Mouse (Mus musculus) hindbrain, postnatal 0 days (tissue): ENCODE measurements around the gene Kmt2b. TPM values are rescaled to one million over a fixed set of nuclear protein-coding genes. Genes with fewer than 3 reads are reported as not detected.

Experiments used
- ATAC-seq: fragments of 200-750 bp; cut with Nextera tagmentation; 2 replicates; pipeline ENCODE4 v1.8.0; 2017; ENCODE audit warnings: mild to moderate bottlenecking, moderate TSS enrichment, moderate library complexity
- DNase-seq: peaks from one replicate; pipeline ENCODE4 v3.0.0-alpha.2; 2015; ENCODE audit warnings: low spot score
- H3K27ac ChIP-seq: fragments of 300-500 bp; sonication (generic); 2 replicates; pipeline ENCODE4 v1.5.1; 2014; ENCODE audit warnings: mild to moderate bottlenecking
- H3K27me3 ChIP-seq: fragments of 300-500 bp; sonication (generic); 2 replicates; pipeline ENCODE4 v1.6.1; 2014; ENCODE audit warnings: low read length, mixed read lengths; ENCODE audit not compliant: insufficient read depth
- H3K36me3 ChIP-seq: fragments of 300-500 bp; sonication (generic); 2 replicates; pipeline ENCODE4 v1.6.1; 2014; ENCODE audit warnings: low read length, mixed read lengths; ENCODE audit not compliant: insufficient read depth
- H3K4me1 ChIP-seq: fragments of 300-500 bp; sonication (generic); 2 replicates; pipeline ENCODE4 v1.6.1; 2014; ENCODE audit warnings: antibody characterized with exemption, low read length, mixed read lengths; ENCODE audit not compliant: insufficient read depth
- H3K4me2 ChIP-seq: fragments of 300-500 bp; sonication (generic); 2 replicates; pipeline ENCODE4 v1.6.1; 2014; ENCODE audit warnings: low read depth, mild to moderate bottlenecking, low read length, moderate library complexity, mixed read lengths
- H3K4me3 ChIP-seq: fragments of 300-500 bp; sonication (generic); 2 replicates; pipeline ENCODE4 v1.5.1; 2014; ENCODE audit warnings: low read length
- H3K9ac ChIP-seq: fragments of 300-500 bp; sonication (generic); replicated peaks from 2 replicates; pipeline ENCODE4 v1.6.1; 2014; ENCODE audit warnings: mild to moderate bottlenecking, low read length, moderate library complexity, mixed read lengths
- H3K9me3 ChIP-seq: fragments of 300-500 bp; sonication (generic); 2 replicates; pipeline ENCODE4 v1.6.1; 2016; ENCODE audit warnings: low read length, mixed read lengths
- CTCF ChIP-seq: IDR thresholded peaks from 2 replicates; pipeline ENCODE4 v1.5.1; 2016; ENCODE audit warnings: antibody characterized with exemption, control low read depth, low read depth
- WGBS: fragments of 180-500 bp; shearing (Covaris S2); extraction: QIAGEN DNeasy Blood & Tissue Kit; methylation state at CpG from one replicate; pipeline ENCODE4 v1.1.7; 2014; 5-methylcytosine and 5-hydroxymethylcytosine counted together
- polyA plus RNA-seq: library from polyadenylated mRNA; unstranded; fragments of >200 nt; fragmentation: Nextera tagmentation; extraction: Ambion mirVana; gene quantifications from 2 replicates; pipeline ENCODE4 v1.2.1, GENCODE M21; 2015
- total RNA-seq: library from RNA; depleted of rRNA; stranded (reverse); fragments of >200 nt; gene quantifications from 2 replicates; pipeline ENCODE4 v1.2.3, GENCODE M21; 2014

Kmt2b gene
- total and polyA plus RNA-seq, 2 experiments from 2014 or later = 7.1 to 36.7 TPM

DNA sequence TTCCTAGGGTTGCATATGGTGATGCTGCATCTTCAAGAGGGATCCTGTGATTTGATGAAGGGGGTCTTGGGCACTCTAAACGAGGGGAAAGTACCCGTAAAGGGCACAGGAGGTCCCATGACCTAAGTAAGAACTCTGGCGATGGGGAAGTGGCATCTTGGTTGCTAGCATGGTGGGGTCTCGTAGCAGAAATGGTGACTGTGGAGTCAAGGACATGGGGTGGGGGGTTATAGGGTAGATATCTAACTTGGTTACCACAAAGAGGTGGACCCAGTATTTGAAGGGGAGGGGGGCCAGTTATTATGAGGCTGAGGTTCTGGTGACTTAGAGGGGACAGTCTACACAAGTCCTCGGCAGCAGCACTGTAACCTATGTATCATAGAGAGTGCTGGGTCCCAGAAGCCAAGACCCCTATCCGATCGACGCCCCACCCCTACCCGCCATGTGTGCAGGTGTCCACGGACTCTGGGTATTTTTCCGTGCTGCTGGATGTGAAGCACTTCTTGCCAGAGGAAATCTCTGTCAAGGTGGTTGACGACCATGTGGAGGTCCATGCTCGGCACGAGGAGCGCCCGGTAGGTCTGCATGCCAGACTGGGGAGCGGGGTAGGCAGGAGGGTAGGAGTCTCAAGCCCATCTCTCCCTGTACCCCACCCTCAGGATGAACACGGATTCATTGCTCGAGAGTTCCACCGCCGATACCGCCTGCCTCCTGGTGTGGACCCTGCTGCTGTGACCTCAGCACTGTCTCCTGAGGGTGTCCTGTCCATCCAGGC lies 34.5 kb downstream of the Kmt2b start:
- peak overlapping the region; percentile 97 for H3K4me2 ChIP-seq
- H3K27me3 ChIP-seq = no peaks in the 10 kb centered on the region
- H3K27ac ChIP-seq = no peak overlapping the region
- no peak overlapping the region for H3K4me3 ChIP-seq
- no peaks in the 10 kb centered on the region for H3K9me3 ChIP-seq
- no peak for TF ChIP-seq CTCF
- DNase-seq (no peak), ATAC-seq (no peak)
- 88% methylated on average over 22 of the region's 22 CpGs for WGBS
- peaks cover 22% of the 10 kb centered on the region for H3K4me1 ChIP-seq
- H3K36me3 ChIP-seq = peaks cover 19% of the 10 kb centered on the region
- H3K9ac ChIP-seq = peak overlapping the region; percentile 63; the same call in 1 of the 2 replicates

DNA sequence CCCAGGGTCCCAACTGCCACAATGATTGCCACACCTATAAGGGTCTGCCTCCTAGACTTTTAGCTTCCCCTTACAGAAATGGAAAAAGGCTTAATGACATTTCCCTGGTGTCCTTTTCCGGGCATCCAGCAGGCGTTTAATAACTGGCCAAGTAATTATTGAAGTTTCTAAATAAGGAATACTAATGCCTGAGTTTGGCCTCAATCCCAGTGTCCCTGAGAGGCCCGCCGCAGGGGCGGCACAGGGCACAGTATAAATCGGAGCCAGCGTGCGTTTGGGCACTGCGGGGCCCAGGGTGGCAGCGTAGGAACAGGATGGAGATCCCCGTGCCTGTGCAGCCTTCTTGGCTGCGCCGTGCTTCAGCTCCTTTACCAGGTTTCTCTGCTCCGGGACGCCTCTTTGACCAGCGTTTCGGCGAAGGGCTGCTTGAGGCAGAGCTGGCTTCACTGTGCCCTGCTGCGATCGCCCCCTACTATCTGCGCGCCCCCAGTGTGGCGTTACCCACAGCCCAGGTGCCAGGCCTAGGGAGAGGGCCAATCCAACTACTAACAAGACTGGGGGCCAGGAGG lies 35.4 kb downstream of the Kmt2b start:
- Histone ChIP-seq H3K36me3 (peaks cover 24% of the 10 kb centered on the region), H3K4me1 (peaks cover 13% of the 10 kb centered on the region; the same call in 1 of the 2 replicates), H3K9ac (peak overlapping the region; percentile 63), H3K4me2 (peak overlapping the region; percentile 97), H3K27me3 (no peaks in the 10 kb centered on the region), H3K4me3 (peak overlapping the region; percentile 65), H3K27ac (peak overlapping the region; percentile 96), H3K9me3 (no peaks in the 10 kb centered on the region)
- no peak for TF ChIP-seq CTCF
- ATAC-seq (no peak), DNase-seq (peak; percentile 55)
- 3% methylated on average over 23 of the region's 23 CpGs for WGBS

DNA sequence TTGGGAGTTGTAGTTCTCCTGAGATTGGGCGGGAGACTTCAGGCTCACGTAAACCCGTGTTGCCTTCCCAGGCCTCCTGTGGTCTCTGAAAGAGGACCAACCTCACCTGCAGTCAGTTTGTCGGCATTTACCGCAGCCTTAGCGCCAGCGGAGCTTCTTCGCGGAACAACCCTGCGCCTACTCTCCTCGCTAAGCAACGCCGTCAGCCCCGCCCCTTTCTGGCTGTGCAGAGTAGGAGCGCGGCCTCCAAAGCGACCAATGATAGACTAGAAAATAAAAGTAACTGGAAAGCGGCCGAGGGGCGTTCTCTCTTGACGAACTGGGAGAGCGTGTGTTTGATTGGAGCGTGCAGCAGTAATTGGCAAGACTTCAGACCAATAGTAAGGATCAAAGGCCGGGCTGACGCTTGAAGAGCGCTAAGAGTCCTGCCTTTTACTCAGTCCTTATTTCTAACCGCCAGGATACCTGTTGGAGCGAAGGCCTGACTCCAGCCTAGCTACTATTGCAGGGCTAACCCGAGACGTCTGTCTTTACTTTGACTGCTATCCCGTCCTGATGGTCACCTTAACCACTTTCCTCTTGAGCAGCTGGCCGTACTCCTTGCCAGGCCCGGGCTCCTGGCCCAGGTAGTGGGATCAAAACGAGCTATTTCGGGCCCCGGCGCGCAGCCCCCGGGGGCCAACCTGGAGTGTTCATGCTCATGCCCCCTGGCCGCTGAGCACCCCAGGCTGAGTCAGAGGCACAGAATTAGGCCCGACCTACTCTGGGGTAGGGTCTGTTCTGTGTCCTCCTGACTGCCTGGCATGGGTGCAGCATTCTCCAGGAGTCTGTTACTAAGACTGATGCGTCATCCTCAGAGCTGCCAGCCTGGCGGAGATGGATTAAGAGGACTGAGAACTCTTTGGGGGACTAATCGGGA lies 36.2 kb downstream of the Kmt2b start, which contains the start of the genes Hspb6 and Proser3:
Hspb6 (plus strand) TSS at position 77 of the 919 bp plus-strand sequence.
Proser3 (minus strand) TSS at position 198 of the 919 bp plus-strand sequence.
- H3K9ac ChIP-seq = peak within 1 kb of the TSS; percentile 63
- peaks cover 13% of the 10 kb centered on the region; the same call in 1 of the 2 replicates for H3K4me1 ChIP-seq
- H3K36me3 ChIP-seq = peaks cover 24% of the 10 kb centered on the region
- peak; percentile 99 for DNase-seq
- H3K9me3 ChIP-seq = no peaks in the 10 kb centered on the region
- under 1% methylated on average over 44 of the region's 44 CpGs for WGBS
- H3K27ac ChIP-seq = peak within 1 kb of the TSS; percentile 96
- TF ChIP-seq CTCF = peak; percentile 34; the same call in 1 of the 2 replicates
- H3K4me3 ChIP-seq = peak within 1 kb of the TSS; percentile 65
- peak; percentile 95 for ATAC-seq
- H3K27me3 ChIP-seq = no peaks in the 10 kb centered on the region
- H3K4me2 ChIP-seq = peak within 1 kb of the TSS; percentile 97

DNA sequence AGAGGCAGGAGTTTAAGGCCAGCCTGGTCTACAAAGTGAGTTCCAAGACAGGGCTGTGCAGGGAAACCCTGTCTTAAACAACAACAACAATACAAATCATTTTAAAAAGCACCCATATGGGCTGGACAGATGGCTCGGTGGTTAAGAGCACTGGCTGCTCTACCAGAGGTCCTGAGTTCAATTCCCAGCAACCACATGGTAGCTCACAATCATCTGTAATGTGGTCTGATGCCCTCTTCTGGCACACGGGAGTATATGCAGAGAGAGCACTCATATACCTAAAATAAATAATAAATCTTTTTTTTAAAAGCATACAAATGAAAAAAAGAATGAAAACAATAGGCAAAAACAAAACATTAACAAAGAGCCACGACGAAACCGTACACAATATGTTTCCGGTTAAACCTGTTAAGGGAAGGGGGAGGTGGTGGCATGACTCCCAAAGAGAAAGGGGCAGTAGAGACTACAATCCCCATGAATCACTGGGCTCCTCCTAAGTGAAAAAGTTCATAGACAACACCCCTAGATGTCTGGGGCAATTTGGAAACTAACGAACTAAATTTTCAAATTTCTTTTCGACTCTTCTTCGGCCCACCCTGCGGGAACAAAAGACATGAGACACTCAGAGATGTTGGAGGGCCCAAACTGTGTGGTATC lies 37.0 kb downstream of the Kmt2b start:
- ATAC-seq (peak; percentile 68), DNase-seq (peak; percentile 83)
- Histone ChIP-seq H3K4me1 (peaks cover 13% of the 10 kb centered on the region; the same call in 1 of the 2 replicates), H3K9ac (peak overlapping the region; percentile 63), H3K36me3 (peaks cover 21% of the 10 kb centered on the region), H3K27ac (peak overlapping the region; percentile 96), H3K4me2 (peak overlapping the region; percentile 97), H3K27me3 (no peaks in the 10 kb centered on the region), H3K9me3 (no peaks in the 10 kb centered on the region), H3K4me3 (peak overlapping the region; percentile 65)
- WGBS = 1% methylated on average over 10 of the region's 10 CpGs
- peak; percentile 63 for TF ChIP-seq CTCF

DNA sequence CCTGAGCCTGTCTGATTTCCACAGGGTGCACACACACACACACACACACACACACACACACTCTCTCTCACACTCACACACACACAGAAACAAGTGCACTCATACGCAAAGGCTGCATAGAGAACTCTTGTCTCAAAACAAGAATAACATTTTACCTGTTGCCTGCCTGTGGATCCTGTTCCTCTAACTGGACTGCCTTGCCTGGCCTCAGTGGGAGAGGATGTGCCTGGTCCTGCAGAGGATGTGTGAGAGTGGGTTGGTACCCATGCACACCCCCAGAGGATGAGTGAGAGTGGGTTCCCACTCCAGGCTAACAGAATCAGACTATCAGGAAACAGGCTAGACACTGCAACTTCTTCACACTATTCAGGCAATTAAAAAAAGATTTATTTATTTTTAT lies 37.9 kb downstream of the Kmt2b start:
- ATAC-seq (no peak), DNase-seq (no peak)
- Histone ChIP-seq H3K4me1 (peaks cover 13% of the 10 kb centered on the region; the same call in 1 of the 2 replicates), H3K9me3 (no peaks in the 10 kb centered on the region), H3K36me3 (peaks cover 20% of the 10 kb centered on the region), H3K27ac (no peak overlapping the region), H3K9ac (no peak overlapping the region), H3K4me3 (no peak overlapping the region), H3K4me2 (no peak overlapping the region), H3K27me3 (no peaks in the 10 kb centered on the region)
- WGBS = 95% methylated on average over 1 of the region's 1 CpGs
- TF ChIP-seq CTCF = no peak

DNA sequence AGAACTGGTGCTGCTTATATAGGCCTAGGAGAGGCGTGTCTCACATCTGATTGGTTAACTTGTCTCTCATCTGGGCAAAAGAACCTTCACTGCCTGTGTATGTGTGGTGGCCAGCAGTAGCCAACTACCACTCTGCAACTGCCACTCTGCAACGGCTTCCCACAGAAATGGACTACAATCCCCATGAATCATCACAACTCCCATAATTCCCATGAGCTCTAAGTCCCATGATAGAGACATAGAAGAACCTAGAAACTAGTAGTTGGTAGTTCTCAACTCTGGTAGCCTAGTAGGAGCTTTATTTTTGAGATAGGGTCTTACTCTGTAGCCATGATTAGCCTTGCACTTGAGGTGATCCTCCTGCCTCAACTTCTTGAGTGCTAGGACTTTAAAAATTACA lies 38.6 kb downstream of the Kmt2b start:
- no peak overlapping the region for H3K4me2 ChIP-seq
- H3K9ac ChIP-seq = no peak overlapping the region
- WGBS = 94% methylated on average over 1 of the region's 2 CpGs
- H3K9me3 ChIP-seq = no peaks in the 10 kb centered on the region
- H3K4me1 ChIP-seq = peaks cover 13% of the 10 kb centered on the region; the same call in 1 of the 2 replicates
- DNase-seq = no peak
- H3K4me3 ChIP-seq = no peak overlapping the region
- TF ChIP-seq CTCF = no peak
- no peak overlapping the region for H3K27ac ChIP-seq
- H3K27me3 ChIP-seq = no peaks in the 10 kb centered on the region
- peaks cover 13% of the 10 kb centered on the region; the same call in 1 of the 2 replicates for H3K36me3 ChIP-seq
- no peak for ATAC-seq
